Mouse (Mus musculus) neural tube, embryonic 14.5 days (tissue): ENCODE measurements around the gene Vmn2r68. TPM values are rescaled to one million over a fixed set of nuclear protein-coding genes. Genes with fewer than 3 reads are reported as not detected.

Source experiments
- ATAC-seq: fragments of 200-750 bp; cut with Nextera tagmentation; 2 replicates; pipeline ENCODE4 v1.8.0; 2017; ENCODE audit warnings: low read depth, mild to moderate bottlenecking, moderate TSS enrichment, moderate library complexity
- H3K27ac ChIP-seq: fragments of 300-500 bp; sonication (generic); 2 replicates; pipeline ENCODE4 v1.5.1; 2014; ENCODE audit warnings: low read depth, mild to moderate bottlenecking, control low read depth, low read length, moderate library complexity, mixed read lengths
- H3K27me3 ChIP-seq: fragments of 300-500 bp; sonication (generic); 2 replicates; pipeline ENCODE4 v1.6.1; 2014; ENCODE audit warnings: low read length; ENCODE audit not compliant: control insufficient read depth, insufficient read depth
- H3K36me3 ChIP-seq: fragments of 300-500 bp; sonication (generic); 2 replicates; pipeline ENCODE4 v1.6.1; 2014; ENCODE audit warnings: low read length, mixed read lengths; ENCODE audit not compliant: control insufficient read depth, insufficient read depth
- H3K4me1 ChIP-seq: fragments of 300-500 bp; sonication (generic); 2 replicates; pipeline ENCODE4 v1.6.1; 2014; ENCODE audit warnings: low read length; ENCODE audit not compliant: control insufficient read depth, insufficient read depth
- H3K4me2 ChIP-seq: fragments of 300-500 bp; sonication (generic); 2 replicates; pipeline ENCODE4 v1.6.1; 2014; ENCODE audit warnings: mild to moderate bottlenecking, low read depth, low read length, control low read depth
- H3K4me3 ChIP-seq: fragments of 300-500 bp; sonication (generic); 2 replicates; pipeline ENCODE4 v1.5.1; 2014; ENCODE audit warnings: low read depth, low read length, control low read depth, mixed read lengths
- H3K9ac ChIP-seq: fragments of 300-500 bp; sonication (generic); replicated peaks from 2 replicates; pipeline ENCODE4 v1.6.1; 2014; ENCODE audit warnings: low read depth, mild to moderate bottlenecking, control low read depth, low read length, mixed read lengths
- H3K9me3 ChIP-seq: fragments of 300-500 bp; sonication (generic); 2 replicates; pipeline ENCODE4 v1.6.1; 2016; ENCODE audit warnings: low read length; ENCODE audit not compliant: control insufficient read depth
- polyA plus RNA-seq: library from polyadenylated mRNA; unstranded; fragments of >200 nt; fragmentation: Nextera tagmentation; extraction: Ambion mirVana; gene quantifications from 2 replicates; pipeline ENCODE4 v1.2.1, GENCODE M21; 2014

Gene Vmn2r68
- not detected in 2 replicates for polyA plus RNA-seq

DNA sequence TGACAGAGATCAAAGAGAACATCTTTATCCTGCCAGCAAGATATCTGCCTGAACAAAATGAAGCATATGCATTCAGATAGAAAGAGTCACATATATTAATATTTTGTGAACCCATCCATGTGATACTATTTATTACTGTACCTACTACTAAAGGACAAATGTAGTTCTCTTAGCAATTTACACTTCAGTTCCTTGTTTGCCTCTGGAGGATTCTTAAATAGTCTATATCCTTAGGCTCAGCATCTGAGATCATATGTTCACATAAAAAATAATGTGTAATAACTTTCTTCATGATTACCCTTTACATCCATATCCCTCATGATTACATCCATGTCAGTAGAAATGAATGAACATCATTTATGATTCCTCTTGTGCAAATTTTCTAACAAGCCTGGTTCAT is at the start of gene Vmn2r68:
TSS of gene Vmn2r68 (minus strand) at position 101 of the 400 bp plus-strand sequence.
- no peaks in the 10 kb centered on the region for H3K4me1 ChIP-seq
- H3K27me3 ChIP-seq = no peaks in the 10 kb centered on the region
- H3K9me3 ChIP-seq = no peaks in the 10 kb centered on the region
- H3K36me3 ChIP-seq = no peaks in the 10 kb centered on the region
- no peak within 1 kb of the TSS for H3K27ac ChIP-seq
- H3K4me2 ChIP-seq = no peak within 1 kb of the TSS
- no peak within 1 kb of the TSS for H3K4me3 ChIP-seq
- no peak for ATAC-seq
- no peak within 1 kb of the TSS for H3K9ac ChIP-seq

Other genes with a start within 250 kb of the Vmn2r68 start
- gene Vmn2r66, start 225.5 kb downstream of the Vmn2r68 start, polyA plus RNA-seq = not detected in 2 replicates
- not detected in 2 replicates for gene Vmn2r67, start 81.8 kb downstream of the Vmn2r68 start, polyA plus RNA-seq
- gene Vmn2r69, start 178.1 kb upstream of the Vmn2r68 start, polyA plus RNA-seq = not detected in 2 replicates